Comparison of ENCODE assay signal across 9 mouse cellular contexts in the genomic region with DNA sequence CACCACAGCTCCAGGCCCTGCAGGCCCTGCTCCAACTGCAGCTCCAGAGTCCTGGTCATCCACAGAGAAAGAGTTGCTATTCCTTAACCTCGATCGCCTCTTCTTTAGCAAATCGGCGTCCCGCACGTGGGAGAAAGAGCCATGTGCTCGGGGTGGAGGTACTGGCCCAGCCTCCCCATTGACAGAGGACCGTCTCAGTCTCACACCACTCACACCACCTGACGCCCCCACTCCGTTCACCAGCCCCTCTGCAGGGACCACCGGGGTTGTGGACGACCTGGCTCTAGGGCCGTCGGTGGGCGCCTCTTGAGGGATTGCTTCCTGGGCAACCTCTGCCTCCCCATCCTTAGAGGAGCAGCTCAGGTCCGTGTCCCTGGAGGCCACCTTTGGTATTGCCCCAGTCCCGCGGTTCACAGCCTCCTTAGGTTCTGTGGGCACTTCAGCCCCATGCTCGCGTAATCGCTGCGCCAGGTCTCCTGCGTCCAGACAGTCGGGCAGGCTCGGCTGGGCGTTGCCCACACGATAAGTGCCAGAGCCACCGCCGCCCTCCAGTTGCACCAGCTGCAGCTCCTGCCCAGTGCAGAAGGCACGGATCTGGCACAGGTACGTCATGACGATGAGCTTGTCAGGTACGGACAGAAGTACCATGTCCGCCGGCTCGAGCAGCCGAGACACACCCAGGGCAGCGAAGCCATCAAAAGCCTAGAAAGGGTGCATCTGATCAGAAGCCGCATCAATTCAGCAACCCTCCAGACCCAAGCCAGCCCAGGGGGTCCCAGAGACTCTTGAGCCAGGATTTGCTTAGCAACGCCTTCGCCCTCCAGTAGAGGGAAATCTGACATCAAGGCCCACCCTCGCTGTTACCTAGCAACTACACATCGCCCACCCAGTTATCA. TPM values are rescaled to one million over a fixed set of nuclear protein-coding genes. Genes with fewer than 3 reads are reported as not detected.
DNase-seq lines count a peak whose midpoint lies in the region; ATAC-seq lines count a peak whose summit lies in the region.
"Had no signal": no experiment of that assay in that cellular context is flagged by ENCODE, and none has a peak within 500 bp of the region (broad histone marks: within the 10 kb centered on the region; RNA-seq: fewer than 3 reads in every experiment).

No protein-coding gene starts in this region.

- ATAC-seq in heart, embryonic 13.5 days (ENCODE audit: extremely low read depth, insufficient number of reproducible peaks, low FRiP score, low TSS enrichment) = no peak
- ATAC-seq in forebrain, embryonic 14.5 days = peak; percentile 75

- H3K4me2 ChIP-seq in heart, embryonic 13.5 days = peak overlapping the region; percentile 2; the same call in 1 of the 2 replicates
- peak overlapping the region; percentile 43 for H3K4me2 ChIP-seq in forebrain, embryonic 14.5 days (ENCODE audit: low read length)

- H3K9ac ChIP-seq in heart, embryonic 13.5 days = peak overlapping the region; percentile 53
- H3K9ac ChIP-seq in forebrain, embryonic 14.5 days (ENCODE audit: low read length) = peak overlapping the region; percentile 50

- no peak overlapping the region for H3K4me3 ChIP-seq in heart, embryonic 13.5 days
- 0 out of 2 replicates have a peak overlapping the region, but pooled peaks have one; percentile 11 for H3K4me3 ChIP-seq in forebrain, embryonic 14.5 days (ENCODE audit: low read depth, low read length)

- H3K36me3 ChIP-seq in heart, embryonic 13.5 days = peaks cover 100% of the 10 kb centered on the region
- peaks cover 88% of the 10 kb centered on the region for H3K36me3 ChIP-seq in forebrain, embryonic 14.5 days (ENCODE audit: control insufficient read depth, insufficient read depth, low read length)

- WGBS in heart, embryonic 13.5 days = 46% methylated on average over 43 of the region's 43 CpGs
- WGBS in forebrain, embryonic 14.5 days = 17% methylated on average over 43 of the region's 43 CpGs

- H3K27me3 ChIP-seq in heart, embryonic 13.5 days (replicated peaks) = no peaks in the 10 kb centered on the region
- H3K27me3 ChIP-seq in forebrain, embryonic 14.5 days (replicated peaks; ENCODE audit: control insufficient read depth, insufficient read depth, low read length) = no peaks in the 10 kb centered on the region

- H3K27ac ChIP-seq in heart, embryonic 13.5 days (replicated peaks) = no peak overlapping the region
- no peak overlapping the region for H3K27ac ChIP-seq in forebrain, embryonic 14.5 days (ENCODE audit: low read depth, low read length)

- DNase-seq in heart, adult 18-20 months = no peak
- DNase-seq in brain, adult 2 months (ENCODE audit: low read depth, low spot score) = peak; percentile 74
- DNase-seq in forebrain, embryonic 14.5 days (ENCODE audit: low spot score) = peak; percentile 72
- peak; percentile 54 to 64 for DNase-seq in layer of hippocampus, postnatal 10 days (ENCODE audit: low spot score in 2 of 2)
- DNase-seq in lung, postnatal 36 days = peak; percentile 69
- peak; percentile 50 to 67 for DNase-seq in spleen, postnatal 36 days (ENCODE audit: low spot score in 2 of 2)
- no peak for DNase-seq in ovary, postnatal 36 days (ENCODE audit: low spot score)

- H3K4me1 ChIP-seq in heart, embryonic 13.5 days = peaks cover 45% of the 10 kb centered on the region
- H3K4me1 ChIP-seq in forebrain, embryonic 14.5 days (ENCODE audit: control insufficient read depth, insufficient read depth, low read length) = 0 out of 2 replicates have a peak, but pooled peaks cover 6% of the 10 kb centered on the region

- no peaks in the 10 kb centered on the region for H3K9me3 ChIP-seq in heart, embryonic 13.5 days
- H3K9me3 ChIP-seq in forebrain, embryonic 14.5 days (replicated peaks; ENCODE audit: control insufficient read depth, low read length) = no peaks in the 10 kb centered on the region

RNA-seq across cellular contexts. Expression of gene Ehbp1l1, which starts 10.1 kb away (rescaled TPM):
- 85.9 and 96.8 TPM in 2 replicates for polyA plus RNA-seq in heart, embryonic 13.5 days (2015; fragmentation: Nextera tagmentation; extraction: Ambion mirVana)
- total RNA-seq in heart, adult 18-20 months (2021) = 100 to 1,000 TPM; 134 to 144 TPM
- 7.0 and 10.1 TPM in 2 replicates for polyA plus RNA-seq in forebrain, embryonic 14.5 days (2014; fragmentation: Nextera tagmentation; extraction: Ambion mirVana)
- 10 to 100 TPM; 33.4 to 41.1 TPM for total RNA-seq in layer of hippocampus, postnatal 10 days (2021)

RNA-seq across cellular contexts. Expression of gene Kcnk7, which starts 11.9 kb away (rescaled TPM):
- polyA plus RNA-seq in heart, embryonic 13.5 days (2015; fragmentation: Nextera tagmentation; extraction: Ambion mirVana) = 0.29 TPM in 1 of 2 replicates, not detected in the other
- not detected for total RNA-seq in heart, adult 18-20 months (2021)
- 0.17 TPM in 1 of 2 replicates, not detected in the other for polyA plus RNA-seq in forebrain, embryonic 14.5 days (2014; fragmentation: Nextera tagmentation; extraction: Ambion mirVana)
- total RNA-seq in layer of hippocampus, postnatal 10 days (2021) = not detected
- polyA plus RNA-seq: large intestine, adult 2 months had no signal

RNA-seq across cellular contexts. Expression of gene Fam89b, which starts 13.4 kb away (rescaled TPM):
- polyA plus RNA-seq in heart, embryonic 13.5 days (2015; fragmentation: Nextera tagmentation; extraction: Ambion mirVana) = 79.7 and 82.6 TPM in 2 replicates
- total RNA-seq in heart, adult 18-20 months (2021) = 10 to 100 TPM; 21.6 to 26.0 TPM
- polyA plus RNA-seq in forebrain, embryonic 14.5 days (2014; fragmentation: Nextera tagmentation; extraction: Ambion mirVana) = 204 and 233 TPM in 2 replicates
- total RNA-seq in layer of hippocampus, postnatal 10 days (2021) = 10 to 100 TPM; 44.4 to 46.5 TPM

RNA-seq across cellular contexts. Expression of gene Ltbp3, which starts 24.7 kb away (rescaled TPM):
- polyA plus RNA-seq in heart, embryonic 13.5 days (2015; fragmentation: Nextera tagmentation; extraction: Ambion mirVana) = 22.5 and 24.7 TPM in 2 replicates
- total RNA-seq in heart, adult 18-20 months (2021) = 10 to 100 TPM; 30.4 to 35.5 TPM
- 8.5 and 10.7 TPM in 2 replicates for polyA plus RNA-seq in forebrain, embryonic 14.5 days (2014; fragmentation: Nextera tagmentation; extraction: Ambion mirVana)
- 10 to 100 TPM; 33.4 to 35.4 TPM for total RNA-seq in layer of hippocampus, postnatal 10 days (2021)

RNA-seq across cellular contexts. Expression of gene Pcnx3, which starts 27.3 kb away (rescaled TPM):
- polyA plus RNA-seq in heart, embryonic 13.5 days (2015; fragmentation: Nextera tagmentation; extraction: Ambion mirVana) = 13.6 and 14.9 TPM in 2 replicates
- total RNA-seq in heart, adult 18-20 months (2021) = 10 to 100 TPM; 17.3 to 18.4 TPM
- 20.9 and 24.6 TPM in 2 replicates for polyA plus RNA-seq in forebrain, embryonic 14.5 days (2014; fragmentation: Nextera tagmentation; extraction: Ambion mirVana)
- total RNA-seq in layer of hippocampus, postnatal 10 days (2021) = 10 to 100 TPM; 69.7 to 82.6 TPM

Comparison
In these comparisons a context has a peak if more than half of its experiments do, and no peak if none do; other contexts are left out.
1. DNase-seq: peak in brain, adult 2 months (single experiment), forebrain, embryonic 14.5 days (single experiment), layer of hippocampus, postnatal 10 days (2 of 2), lung, postnatal 36 days (single experiment) and spleen, postnatal 36 days (2 of 2); none in heart, adult 18-20 months (0 of 2) and ovary, postnatal 36 days (single experiment).